ENCODE assay signal across 25 mouse cellular contexts in the genomic region with DNA sequence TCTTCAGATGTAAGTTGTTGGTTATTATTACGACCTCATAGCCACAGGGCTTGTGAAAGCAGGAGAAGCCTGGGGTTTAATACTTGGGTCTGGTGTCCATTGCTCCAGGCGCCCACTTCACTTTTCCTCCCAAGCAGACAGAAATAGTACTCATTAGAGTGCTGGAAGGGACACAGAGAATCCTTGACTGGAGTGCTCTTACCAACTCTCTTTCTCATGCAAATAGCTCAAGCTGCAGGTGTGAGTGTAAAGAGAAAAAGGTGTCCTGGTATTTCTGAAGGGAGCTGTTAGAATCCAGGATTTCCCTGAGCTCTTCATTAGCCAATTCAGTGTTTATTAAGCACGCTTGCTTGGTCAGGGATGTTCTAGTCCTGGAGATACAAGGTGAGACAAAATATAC. TPM values are rescaled to one million over a fixed set of nuclear protein-coding genes. Genes with fewer than 3 reads are reported as not detected.
DNase-seq lines count a peak whose midpoint lies in the region; ATAC-seq and TF ChIP-seq lines count a peak whose summit lies in the region.
"Had no signal": no experiment of that assay in that cellular context is flagged by ENCODE, and none has a peak within 500 bp of the region (broad histone marks: within the 10 kb centered on the region; RNA-seq: fewer than 3 reads in every experiment).

No protein-coding gene starts in this region.

- no peak overlapping the region for H3K27ac ChIP-seq in lung, postnatal 0 days (ENCODE audit: low read length)
- H3K27ac ChIP-seq: heart, embryonic 13.5 days; hindbrain, embryonic 12.5 days; hindbrain, embryonic 15.5 days had no signal

- H3K4me1 ChIP-seq in lung, postnatal 0 days (ENCODE audit: insufficient read depth, low read depth, low read length), result no peaks in the 10 kb centered on the region
- no peaks in the 10 kb centered on the region for H3K4me1 ChIP-seq in lung, adult 2 months (ENCODE audit: control insufficient read depth, insufficient read depth, low read length)
- H3K4me1 ChIP-seq: heart, embryonic 13.5 days; hindbrain, embryonic 12.5 days; hindbrain, embryonic 15.5 days had no signal

- TF ChIP-seq POLR2A in lung, adult 2 months (IDR thresholded peaks at IDR 0.05; ENCODE audit: borderline replicate concordance, extremely low read depth, low read depth, low read length), result no peak

- TF ChIP-seq EP300 in lung, postnatal 0 days (IDR thresholded peaks at IDR 0.05), result no peak

- no peak for TF ChIP-seq CTCF in lung, postnatal 0 days (IDR thresholded peaks at IDR 0.05)
- TF ChIP-seq CTCF in lung, adult 2 months (IDR thresholded peaks at IDR 0.05; ENCODE audit: insufficient read depth, low read length), result no peak

- H3K4me3 ChIP-seq in lung, postnatal 0 days (ENCODE audit: low read depth, low read length), result no peak overlapping the region
- H3K4me3 ChIP-seq in lung, adult 2 months (replicated peaks; ENCODE audit: extremely low read depth, low read depth, low read length), result no peak overlapping the region
- H3K4me3 ChIP-seq: heart, embryonic 13.5 days; hindbrain, embryonic 12.5 days; hindbrain, embryonic 15.5 days had no signal

- ATAC-seq in lung, postnatal 0 days, result peak; percentile 64; the same call in 1 of the 2 replicates
- ATAC-seq: CD4-positive, CD25-positive, alpha-beta regulatory T cell, adult 4 months; forebrain, embryonic 14.5 days; forebrain, postnatal 0 days; Patski had no signal

- WGBS in lung, postnatal 0 days, result 45% methylated on average over 3 of the region's 3 CpGs
- 57% methylated on average over 3 of the region's 3 CpGs for WGBS in lung, adult 2 months

- H3K36me3 ChIP-seq in lung, postnatal 0 days (ENCODE audit: insufficient read depth, low read length), result no peaks in the 10 kb centered on the region
- H3K36me3 ChIP-seq: G1E; heart, embryonic 13.5 days; hindbrain, embryonic 12.5 days; hindbrain, embryonic 15.5 days had no signal

- DNase-seq in lung, postnatal 0 days (ENCODE audit: low spot score), result peak; percentile 48
- no peak for DNase-seq in lung, adult 2 months
- DNase-seq in R1 (ENCODE audit: low read depth, low spot score), result peak; percentile 54
- peak; percentile 1 for DNase-seq in forelimb bud, embryonic 11.5 days (ENCODE audit: low read depth, low spot score)
- peak; percentile 26 for DNase-seq in lung, postnatal 36 days
- no peak for DNase-seq in spleen, adult 12 weeks (ENCODE audit: low spot score)
- DNase-seq in heart, postnatal 36 days, result no peak
- DNase-seq in thymus, postnatal 10 days (ENCODE audit: low spot score in 2 of 2), result no peak
- DNase-seq: adrenal gland, postnatal 10 days; adrenal gland, postnatal 36 days; cerebellum, adult 18-20 months; cerebellum, adult 9-10 months; cerebellum, postnatal 14 days; forebrain, postnatal 0 days; gastrocnemius, postnatal 25 days; heart, adult 18-20 months; heart, postnatal 14 days had no signal

- intact Hi-C loops in heart, postnatal 36 days (cut with DNase I), result no loop called here

- no peak overlapping the region for H3K9ac ChIP-seq in lung, postnatal 0 days (replicated peaks; ENCODE audit: low read depth)
- H3K9ac ChIP-seq: forebrain, postnatal 0 days; heart, embryonic 13.5 days; hindbrain, embryonic 12.5 days; hindbrain, embryonic 15.5 days had no signal

- no peak overlapping the region for H3K4me2 ChIP-seq in lung, postnatal 0 days (replicated peaks; ENCODE audit: low read depth, low read length)
- H3K4me2 ChIP-seq: heart, embryonic 13.5 days; hindbrain, embryonic 12.5 days; hindbrain, embryonic 15.5 days had no signal

- H3K9me3 ChIP-seq in lung, postnatal 0 days (ENCODE audit: low read length), result no peaks in the 10 kb centered on the region
- H3K9me3 ChIP-seq: G1E; heart, embryonic 13.5 days; hindbrain, embryonic 12.5 days; hindbrain, embryonic 15.5 days had no signal

- H3K27me3 ChIP-seq in lung, postnatal 0 days (replicated peaks; ENCODE audit: insufficient read depth, low read length), result no peaks in the 10 kb centered on the region
- H3K27me3 ChIP-seq: heart, embryonic 13.5 days; hindbrain, embryonic 12.5 days; hindbrain, embryonic 15.5 days; Patski had no signal

RNA-seq across cellular contexts. Expression of a gene that starts 43.6 kb away (rescaled TPM):
- polyA plus RNA-seq in lung, postnatal 0 days (2015; fragmentation: Nextera tagmentation; extraction: Ambion mirVana), result 5.9 and 6.2 TPM in 2 replicates
- 6.3 and 7.3 TPM in 2 replicates for polyA plus RNA-seq in lung, adult 2 months (2012; rRNA removed)
- total RNA-seq in heart, postnatal 36 days (2021), result 1 to 10 TPM; 1.2 to 1.7 TPM
- total RNA-seq: hematopoietic stem cell, adult 5-6 weeks had no signal
- polyA plus RNA-seq: CD4-positive, CD25-positive, alpha-beta regulatory T cell, adult 4 months; G1E had no signal

Comparison
In these comparisons a context has a peak if more than half of its experiments do, and no peak if none do; other contexts are left out.
1. DNase-seq: peak in lung, postnatal 0 days (single experiment), R1 (single experiment), forelimb bud, embryonic 11.5 days (single experiment) and lung, postnatal 36 days (single experiment); none in lung, adult 2 months (single experiment), spleen, adult 12 weeks (single experiment), heart, postnatal 36 days (0 of 2) and thymus, postnatal 10 days (0 of 2).